15 mouse cellular contexts compared by ENCODE assay signal in the genomic region with DNA sequence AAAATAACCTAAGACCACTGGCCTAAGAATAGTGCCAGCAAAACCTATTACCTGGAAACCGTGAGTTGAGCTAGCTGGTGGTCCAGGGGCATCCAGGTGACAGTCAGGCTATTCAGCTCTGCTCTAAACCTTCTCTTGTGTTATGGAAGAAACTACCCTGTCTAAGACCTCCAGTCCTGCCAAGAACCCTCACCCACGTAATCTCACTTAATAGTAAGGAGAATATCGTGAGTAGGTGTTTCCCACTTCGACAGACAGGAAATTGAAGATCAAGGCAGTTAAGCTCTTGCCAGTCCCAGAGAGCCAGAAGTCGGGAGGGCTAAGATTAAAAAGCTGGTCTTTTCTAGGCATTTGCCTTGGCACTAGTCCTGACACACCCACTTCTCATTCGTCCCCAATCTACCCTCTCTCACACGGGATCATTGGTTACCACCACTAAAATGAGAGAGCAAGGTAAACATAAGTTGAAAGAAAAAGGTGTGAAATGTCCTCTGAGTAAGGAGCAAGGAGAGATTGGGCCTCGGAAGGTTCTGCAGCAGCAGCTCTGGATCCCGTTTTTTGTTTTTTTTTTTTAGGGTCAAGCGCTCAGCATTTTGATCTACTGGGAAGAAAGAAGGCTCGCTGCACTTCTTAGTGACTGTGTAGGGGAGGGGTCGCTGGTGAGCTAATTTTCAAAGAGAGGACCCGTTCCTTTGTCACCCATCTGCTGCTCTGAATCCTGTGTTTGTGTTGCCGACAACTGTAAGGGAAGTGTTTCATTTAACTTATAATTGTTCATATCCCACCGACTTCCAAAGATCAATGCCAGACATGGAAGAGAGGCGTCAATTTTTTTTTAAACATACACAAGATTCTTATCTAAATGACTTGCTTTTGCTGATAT. TPM values are rescaled to one million over a fixed set of nuclear protein-coding genes. Genes with fewer than 3 reads are reported as not detected.
DNase-seq lines count a peak whose midpoint lies in the region; ATAC-seq lines count a peak whose summit lies in the region.
"Had no signal": no experiment of that assay in that cellular context is flagged by ENCODE, and none has a peak within 500 bp of the region (broad histone marks: within the 10 kb centered on the region; RNA-seq: fewer than 3 reads in every experiment).

No protein-coding gene starts in this region.

- peak overlapping the region; percentile 5; the same call in 1 of the 2 replicates for H3K4me2 ChIP-seq in lung, embryonic 16.5 days (ENCODE audit: low read depth, low read length)
- peak overlapping the region; percentile 24 for H3K4me2 ChIP-seq in forebrain, embryonic 12.5 days
- peak overlapping the region; percentile 23 for H3K4me2 ChIP-seq in hindbrain, embryonic 16.5 days (ENCODE audit: low read length)
- H3K4me2 ChIP-seq in neural tube, embryonic 14.5 days (ENCODE audit: low read depth, low read length): no peak overlapping the region
- H3K4me2 ChIP-seq in liver, embryonic 12.5 days: no peak overlapping the region
- H3K4me2 ChIP-seq: embryonic facial prominence, embryonic 13.5 days; liver, embryonic 15.5 days had no signal

- no peaks in the 10 kb centered on the region for H3K9me3 ChIP-seq in lung, embryonic 16.5 days (ENCODE audit: control insufficient read depth, low read length)
- no peaks in the 10 kb centered on the region for H3K9me3 ChIP-seq in forebrain, embryonic 12.5 days
- H3K9me3 ChIP-seq in hindbrain, embryonic 16.5 days (ENCODE audit: control insufficient read depth, low read length): no peaks in the 10 kb centered on the region
- no peaks in the 10 kb centered on the region for H3K9me3 ChIP-seq in neural tube, embryonic 14.5 days (ENCODE audit: control insufficient read depth, low read length)
- H3K9me3 ChIP-seq in liver, embryonic 12.5 days (replicated peaks): no peaks in the 10 kb centered on the region
- H3K9me3 ChIP-seq: embryonic facial prominence, embryonic 13.5 days; heart, embryonic 10.5 days; liver, embryonic 15.5 days had no signal

- H3K9ac ChIP-seq in lung, embryonic 16.5 days (ENCODE audit: low read length): no peak overlapping the region
- no peak overlapping the region for H3K9ac ChIP-seq in forebrain, embryonic 12.5 days
- H3K9ac ChIP-seq in hindbrain, embryonic 16.5 days (ENCODE audit: low read depth, low read length): peak overlapping the region; percentile 31; the same call in 1 of the 2 replicates
- no peak overlapping the region for H3K9ac ChIP-seq in neural tube, embryonic 14.5 days (replicated peaks; ENCODE audit: low read depth, low read length)
- no peak overlapping the region for H3K9ac ChIP-seq in liver, embryonic 12.5 days
- H3K9ac ChIP-seq: embryonic facial prominence, embryonic 13.5 days; liver, embryonic 15.5 days had no signal

- DNase-seq in lung, postnatal 36 days: no peak
- no peak for DNase-seq in frontal cortex, postnatal 36 days (ENCODE audit: low spot score in 2 of 2)
- no peak for DNase-seq in natural killer cell, adult 2 months (ENCODE audit: low spot score in 2 of 2)
- DNase-seq: adrenal gland, adult 2 months; kidney, postnatal 10 days had no signal

- no peak overlapping the region for H3K4me3 ChIP-seq in lung, embryonic 16.5 days (ENCODE audit: low read length)
- H3K4me3 ChIP-seq in forebrain, embryonic 12.5 days (replicated peaks): no peak overlapping the region
- H3K4me3 ChIP-seq in hindbrain, embryonic 16.5 days (ENCODE audit: low read length): no peak overlapping the region
- no peak overlapping the region for H3K4me3 ChIP-seq in neural tube, embryonic 14.5 days (ENCODE audit: low read depth, low read length)
- H3K4me3 ChIP-seq in liver, embryonic 12.5 days: no peak overlapping the region
- H3K4me3 ChIP-seq: embryonic facial prominence, embryonic 13.5 days; heart, embryonic 10.5 days; liver, embryonic 15.5 days had no signal

- 22% methylated on average over 16 of the region's 16 CpGs for WGBS in lung, embryonic 16.5 days
- 31% methylated on average over 16 of the region's 16 CpGs for WGBS in forebrain, embryonic 12.5 days
- WGBS in hindbrain, embryonic 16.5 days: 28% methylated on average over 16 of the region's 16 CpGs
- WGBS in neural tube, embryonic 14.5 days: 40% methylated on average over 16 of the region's 16 CpGs
- WGBS in liver, embryonic 12.5 days (ENCODE audit: insufficient replicate concordance): 45% methylated on average over 16 of the region's 16 CpGs

- ATAC-seq in lung, embryonic 16.5 days (ENCODE audit: low read depth): no peak
- ATAC-seq in forebrain, embryonic 12.5 days (ENCODE audit: low FRiP score): peak; percentile 49
- peak; percentile 62; the same call in 1 of the 2 replicates for ATAC-seq in hindbrain, embryonic 16.5 days
- peak; percentile 57; the same call in 1 of the 2 replicates for ATAC-seq in neural tube, embryonic 14.5 days (ENCODE audit: low read depth)
- no peak for ATAC-seq in liver, embryonic 12.5 days
- ATAC-seq: CD4-positive, CD25-positive, alpha-beta regulatory T cell, adult 4 months; Patski had no signal

- no peaks in the 10 kb centered on the region for H3K36me3 ChIP-seq in lung, embryonic 16.5 days (ENCODE audit: control insufficient read depth, insufficient read depth, low read length)
- H3K36me3 ChIP-seq in forebrain, embryonic 12.5 days (replicated peaks): no peaks in the 10 kb centered on the region
- H3K36me3 ChIP-seq in hindbrain, embryonic 16.5 days (ENCODE audit: control insufficient read depth, insufficient read depth, low read length): no peaks in the 10 kb centered on the region
- H3K36me3 ChIP-seq in neural tube, embryonic 14.5 days (ENCODE audit: control insufficient read depth, insufficient read depth, low read length): no peaks in the 10 kb centered on the region
- no peaks in the 10 kb centered on the region for H3K36me3 ChIP-seq in liver, embryonic 12.5 days
- H3K36me3 ChIP-seq: embryonic facial prominence, embryonic 13.5 days; heart, embryonic 10.5 days; liver, embryonic 15.5 days had no signal

- H3K4me1 ChIP-seq in lung, embryonic 16.5 days (replicated peaks; ENCODE audit: control insufficient read depth, insufficient read depth, low read length): peaks cover 5% of the 10 kb centered on the region
- H3K4me1 ChIP-seq in forebrain, embryonic 12.5 days: peaks cover 51% of the 10 kb centered on the region
- H3K4me1 ChIP-seq in hindbrain, embryonic 16.5 days (ENCODE audit: control insufficient read depth, insufficient read depth, low read depth, low read length): peaks cover 15% of the 10 kb centered on the region
- peaks cover 13% of the 10 kb centered on the region; the same call in 1 of the 2 replicates for H3K4me1 ChIP-seq in neural tube, embryonic 14.5 days (ENCODE audit: control insufficient read depth, insufficient read depth, low read length)
- no peaks in the 10 kb centered on the region for H3K4me1 ChIP-seq in liver, embryonic 12.5 days
- H3K4me1 ChIP-seq: embryonic facial prominence, embryonic 13.5 days; liver, embryonic 15.5 days had no signal

- H3K27ac ChIP-seq in lung, embryonic 16.5 days (ENCODE audit: low read length): no peak overlapping the region
- peak overlapping the region; percentile 98 for H3K27ac ChIP-seq in forebrain, embryonic 12.5 days
- peak overlapping the region; percentile 87 for H3K27ac ChIP-seq in hindbrain, embryonic 16.5 days (ENCODE audit: low read depth, low read length)
- peak overlapping the region; percentile 91; the same call in 1 of the 2 replicates for H3K27ac ChIP-seq in neural tube, embryonic 14.5 days (ENCODE audit: low read depth, low read length)
- no peak overlapping the region for H3K27ac ChIP-seq in liver, embryonic 12.5 days
- H3K27ac ChIP-seq: embryonic facial prominence, embryonic 13.5 days; heart, embryonic 10.5 days; liver, embryonic 15.5 days had no signal

- no peaks in the 10 kb centered on the region for H3K27me3 ChIP-seq in lung, embryonic 16.5 days (ENCODE audit: control insufficient read depth, insufficient read depth, low read depth, low read length)
- H3K27me3 ChIP-seq in forebrain, embryonic 12.5 days: no peaks in the 10 kb centered on the region
- no peaks in the 10 kb centered on the region for H3K27me3 ChIP-seq in hindbrain, embryonic 16.5 days (replicated peaks; ENCODE audit: control insufficient read depth, insufficient read depth, low read length)
- no peaks in the 10 kb centered on the region for H3K27me3 ChIP-seq in neural tube, embryonic 14.5 days (ENCODE audit: control insufficient read depth, insufficient read depth, low read length)
- no peaks in the 10 kb centered on the region for H3K27me3 ChIP-seq in liver, embryonic 12.5 days (replicated peaks)
- H3K27me3 ChIP-seq: embryonic facial prominence, embryonic 13.5 days; liver, embryonic 15.5 days; Patski had no signal

RNA-seq across cellular contexts. Expression of a gene that starts 40.8 kb away (rescaled TPM):
- polyA plus RNA-seq in lung, embryonic 16.5 days (2015; fragmentation: Nextera tagmentation; extraction: Ambion mirVana): 10.5 and 11.1 TPM in 2 replicates
- 55.8 and 59.7 TPM in 2 replicates for polyA plus RNA-seq in forebrain, embryonic 12.5 days (2016; fragmentation: Nextera tagmentation; extraction: Ambion mirVana)
- 24.7 and 30.3 TPM in 2 replicates for polyA plus RNA-seq in hindbrain, embryonic 16.5 days (2015; fragmentation: Nextera tagmentation; extraction: Ambion mirVana)
- polyA plus RNA-seq in neural tube, embryonic 14.5 days (2014; fragmentation: Nextera tagmentation; extraction: Ambion mirVana): 47.7 and 53.4 TPM in 2 replicates
- polyA plus RNA-seq in liver, embryonic 12.5 days (2016; fragmentation: Nextera tagmentation; extraction: Ambion mirVana): 10.9 and 12.4 TPM in 2 replicates

Comparison
In these comparisons a context has a peak if more than half of its experiments do, and no peak if none do; other contexts are left out.
1. ATAC-seq: peak in forebrain, embryonic 12.5 days (single experiment), hindbrain, embryonic 16.5 days (single experiment) and neural tube, embryonic 14.5 days (single experiment); none in lung, embryonic 16.5 days (single experiment) and liver, embryonic 12.5 days (single experiment).
2. H3K27ac ChIP-seq: peak in forebrain, embryonic 12.5 days (single experiment), hindbrain, embryonic 16.5 days (single experiment) and neural tube, embryonic 14.5 days (single experiment); none in lung, embryonic 16.5 days (single experiment) and liver, embryonic 12.5 days (single experiment).
3. H3K4me2 ChIP-seq: peak in lung, embryonic 16.5 days (single experiment), forebrain, embryonic 12.5 days (single experiment) and hindbrain, embryonic 16.5 days (single experiment); none in neural tube, embryonic 14.5 days (single experiment) and liver, embryonic 12.5 days (single experiment).